Mouse (Mus musculus) frontal cortex, postnatal 14 days (tissue): ENCODE measurements around the gene Gm10681.
"Not testable (repeated sequence)": the region's sequence is repeated elsewhere in the genome, so short reads cannot be mapped to it uniquely, and the experiment has no call there.

Experiments
- DNase-seq, 2 experiments: peaks; one replicate each; pipeline ENCODE4 v3.0.0; 2022; ENCODE audit warnings: low spot score in 2 of 2

Gene Gm10681

DNA sequence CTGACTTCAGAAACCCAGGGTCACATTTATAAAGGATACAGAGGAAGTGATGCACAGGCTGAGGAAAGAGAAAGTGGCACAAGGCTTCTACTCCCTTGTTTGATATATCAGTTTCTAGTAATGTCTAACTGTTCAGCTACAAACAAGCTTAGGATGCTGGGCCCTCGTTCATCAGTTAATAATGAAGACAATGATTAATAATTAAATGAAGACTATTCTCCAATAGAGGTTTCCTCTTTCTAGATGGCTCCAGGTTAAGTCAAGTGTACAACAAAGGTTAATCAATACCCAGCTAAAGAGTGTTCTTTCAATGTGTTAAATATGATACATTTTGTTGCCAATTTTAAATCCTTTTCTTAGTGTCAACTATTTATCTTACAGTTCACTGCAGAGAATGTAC is 78.2 kb downstream of the Gm10681 start, which contains the start of gene Hsd3b4:
Gene Hsd3b4, minus strand, starts transcription at position 101 of the 400 bp plus-strand sequence.
- not testable (repeated sequence) for DNase-seq

DNA sequence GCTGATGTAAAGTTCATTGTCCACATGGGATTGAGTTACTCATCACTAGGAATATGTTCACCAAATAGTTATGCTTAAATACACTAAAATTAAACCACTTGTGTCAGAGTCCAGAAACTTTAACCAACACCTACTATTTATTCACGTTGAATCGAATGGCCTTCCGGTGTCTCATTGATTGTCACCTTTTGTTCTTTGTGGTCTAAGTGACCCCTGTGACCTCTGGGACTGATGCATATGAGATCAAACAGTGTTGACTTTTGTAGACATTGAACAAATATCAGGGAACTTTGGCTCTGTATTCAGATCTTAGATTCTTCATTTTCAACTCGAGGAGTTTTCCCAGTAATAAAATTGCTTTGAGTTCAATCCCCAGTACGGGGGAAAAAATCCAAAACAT is 81.4 kb downstream of the Gm10681 start:
- DNase-seq = not testable (repeated sequence)
